Mouse (Mus musculus): ENCODE results near the gene Slc35e4. TPM values are rescaled to one million over a fixed set of nuclear protein-coding genes. Genes with fewer than 3 reads are reported as not detected.

Slc35e4 gene
- polyA plus RNA-seq, 2 experiments = 4.6 to 4.8 TPM

GRCm38 (mm10) chr11:3895933-3896332 lies 18.5 kb downstream of the Slc35e4 start:
- Histone ChIP-seq H3K4me3 (replicated peaks; ENCODE audit: low read length) (no peak overlapping the region), H3K9me3 (ENCODE audit: control insufficient read depth, low read length) (no peaks in the 10 kb centered on the region), H3K4me2 (replicated peaks; ENCODE audit: low read depth, low read length, severe bottlenecking) (no peak overlapping the region), H3K4me1 (ENCODE audit: control insufficient read depth, insufficient read depth, low read length) (no peaks in the 10 kb centered on the region), H3K27me3 (ENCODE audit: control insufficient read depth, insufficient read depth, low read length) (no peaks in the 10 kb centered on the region), H3K27ac (replicated peaks; ENCODE audit: low read depth, low read length) (no peak overlapping the region), H3K9ac (ENCODE audit: low read depth, low read length, severe bottlenecking) (no peak overlapping the region), H3K36me3 (ENCODE audit: control insufficient read depth, insufficient read depth, low read length) (peaks cover 9% of the 10 kb centered on the region)
- TF ChIP-seq POLR2A (IDR thresholded peaks at IDR 0.05; ENCODE audit: borderline replicate concordance, extremely low read depth, insufficient read depth, insufficient read length) = no peak
- ATAC-seq (ENCODE audit: low FRiP score, low read depth) = no peak
- 91% methylated on average over 1 of the region's 1 CpGs for WGBS
- DNase-seq (ENCODE audit: low spot score) = no peak

GRCm38 (mm10) chr11:3895458-3895857 lies 19.0 kb downstream of the Slc35e4 start:
- Histone ChIP-seq H3K9ac (ENCODE audit: low read depth, low read length, severe bottlenecking) (peak overlapping the region; percentile 73), H3K4me1 (ENCODE audit: control insufficient read depth, insufficient read depth, low read length) (no peaks in the 10 kb centered on the region), H3K27ac (replicated peaks; ENCODE audit: low read depth, low read length) (peak overlapping the region; percentile 85), H3K27me3 (ENCODE audit: control insufficient read depth, insufficient read depth, low read length) (no peaks in the 10 kb centered on the region), H3K4me2 (replicated peaks; ENCODE audit: low read depth, low read length, severe bottlenecking) (peak overlapping the region; percentile 92), H3K4me3 (replicated peaks; ENCODE audit: low read length) (peak overlapping the region; percentile 53), H3K36me3 (ENCODE audit: control insufficient read depth, insufficient read depth, low read length) (peaks cover 9% of the 10 kb centered on the region), H3K9me3 (ENCODE audit: control insufficient read depth, low read length) (no peaks in the 10 kb centered on the region)
- TF ChIP-seq POLR2A (IDR thresholded peaks at IDR 0.05; ENCODE audit: borderline replicate concordance, extremely low read depth, insufficient read depth, insufficient read length) = no peak
- DNase-seq (ENCODE audit: low spot score) (peak; percentile 63), ATAC-seq (ENCODE audit: low FRiP score, low read depth) (no peak)
- 2% methylated on average over 10 of the region's 10 CpGs for WGBS

- DNase-seq (ENCODE audit: low spot score) = peak; percentile 93
- Histone ChIP-seq H3K27me3 (ENCODE audit: control insufficient read depth, insufficient read depth, low read length) (no peaks in the 10 kb centered on the region), H3K36me3 (ENCODE audit: control insufficient read depth, insufficient read depth, low read length) (peaks cover 9% of the 10 kb centered on the region), H3K4me3 (replicated peaks; ENCODE audit: low read length) (peak within 1 kb of the TSS; percentile 53), H3K4me2 (replicated peaks; ENCODE audit: low read depth, low read length, severe bottlenecking) (peak within 1 kb of the TSS; percentile 92), H3K4me1 (ENCODE audit: control insufficient read depth, insufficient read depth, low read length) (no peaks in the 10 kb centered on the region), H3K9me3 (ENCODE audit: control insufficient read depth, low read length) (no peaks in the 10 kb centered on the region), H3K27ac (replicated peaks; ENCODE audit: low read depth, low read length) (peak within 1 kb of the TSS; percentile 85), H3K9ac (ENCODE audit: low read depth, low read length, severe bottlenecking) (peak within 1 kb of the TSS; percentile 73)
- 0 out of 2 replicates have a peak, but pooled peaks have one; percentile 27 for TF ChIP-seq POLR2A (IDR thresholded peaks at IDR 0.05; ENCODE audit: borderline replicate concordance, extremely low read depth, insufficient read depth, insufficient read length)
- peak; percentile 98 for ATAC-seq (ENCODE audit: low FRiP score, low read depth)
- 4% methylated on average over 46 of the region's 46 CpGs for WGBS
Observed at GRCm38 (mm10) chr11:3894406-3895281, 19.8 kb downstream of the Slc35e4 start, which contains the start of the genes 4921536K21Rik and Dusp18. TSS of gene 4921536K21Rik (minus strand) at chr11:3895098. TSS of gene Dusp18 (plus strand) at chr11:3895240.

- TF ChIP-seq POLR2A (IDR thresholded peaks at IDR 0.05; ENCODE audit: borderline replicate concordance, extremely low read depth, insufficient read depth, insufficient read length) = no peak
- Histone ChIP-seq H3K36me3 (ENCODE audit: control insufficient read depth, insufficient read depth, low read length) (peaks cover 9% of the 10 kb centered on the region), H3K9me3 (ENCODE audit: control insufficient read depth, low read length) (no peaks in the 10 kb centered on the region), H3K4me3 (replicated peaks; ENCODE audit: low read length) (no peak overlapping the region; the same call in 1 of the 2 replicates), H3K27me3 (ENCODE audit: control insufficient read depth, insufficient read depth, low read length) (no peaks in the 10 kb centered on the region), H3K4me2 (replicated peaks; ENCODE audit: low read depth, low read length, severe bottlenecking) (no peak overlapping the region), H3K4me1 (ENCODE audit: control insufficient read depth, insufficient read depth, low read length) (no peaks in the 10 kb centered on the region), H3K9ac (ENCODE audit: low read depth, low read length, severe bottlenecking) (no peak overlapping the region), H3K27ac (replicated peaks; ENCODE audit: low read depth, low read length) (no peak overlapping the region)
- DNase-seq (ENCODE audit: low spot score) (no peak), ATAC-seq (ENCODE audit: low FRiP score, low read depth) (no peak)
- WGBS = 80% methylated on average over 6 of the region's 6 CpGs
Observed at GRCm38 (mm10) chr11:3893970-3894369, 20.5 kb downstream of the Slc35e4 start.

GRCm38 (mm10) chr11:3887331-3887730 lies 27.1 kb downstream of the Slc35e4 start:
- no peak for TF ChIP-seq POLR2A (IDR thresholded peaks at IDR 0.05; ENCODE audit: borderline replicate concordance, extremely low read depth, insufficient read depth, insufficient read length)
- no peaks in the 10 kb centered on the region for H3K36me3 ChIP-seq (ENCODE audit: control insufficient read depth, insufficient read depth, low read length)
- 70% methylated on average over 5 of the region's 5 CpGs for WGBS
- H3K4me1 ChIP-seq (ENCODE audit: control insufficient read depth, insufficient read depth, low read length) = no peaks in the 10 kb centered on the region
- no peak overlapping the region for H3K27ac ChIP-seq (replicated peaks; ENCODE audit: low read depth, low read length)
- ATAC-seq (ENCODE audit: low FRiP score, low read depth) (no peak), DNase-seq (ENCODE audit: low spot score) (no peak)
- no peak overlapping the region for H3K4me2 ChIP-seq (replicated peaks; ENCODE audit: low read depth, low read length, severe bottlenecking)
- no peak overlapping the region for H3K4me3 ChIP-seq (replicated peaks; ENCODE audit: low read length)
- no peaks in the 10 kb centered on the region for H3K27me3 ChIP-seq (ENCODE audit: control insufficient read depth, insufficient read depth, low read length)
- H3K9ac ChIP-seq (ENCODE audit: low read depth, low read length, severe bottlenecking) = no peak overlapping the region
- no peaks in the 10 kb centered on the region for H3K9me3 ChIP-seq (ENCODE audit: control insufficient read depth, low read length)

Measured in limb, embryonic 14.5 days (tissue).